Mouse (Mus musculus) layer of hippocampus, adult 11-12 months (tissue): Measurements from ENCODE around the gene Mospd3.

Experiments used
- DNase-seq: peaks from one replicate; pipeline ENCODE4 v3.0.0; 2022; ENCODE audit warnings: low spot score

Gene Mospd3

GRCm38 (mm10) chr5:137574470-137574901, 26.4 kb downstream of the Mospd3 start:
- peak; percentile 45 for DNase-seq

- no peak for DNase-seq
These were observed 29.9 kb downstream of the Mospd3 start for GRCm38 (mm10) chr5:137570691-137571586.

- no peak for DNase-seq
These were observed 30.7 kb downstream of the Mospd3 start for GRCm38 (mm10) chr5:137570181-137570580.

GRCm38 (mm10) chr5:137569665-137570064, 31.2 kb downstream of the Mospd3 start, which contains the start of gene Tfr2:
Gene Tfr2 (plus strand): TSS chr5:137569840.
- DNase-seq, result no peak

GRCm38 (mm10) chr5:137569031-137569430, 31.8 kb downstream of the Mospd3 start:
- DNase-seq, result no peak

- no peak for DNase-seq
These were observed 32.5 kb downstream of the Mospd3 start for GRCm38 (mm10) chr5:137568223-137568798.

GRCm38 (mm10) chr5:137566416-137566815, 34.4 kb downstream of the Mospd3 start:
- no peak for DNase-seq

GRCm38 (mm10) chr5:137565744-137566143, 35.1 kb downstream of the Mospd3 start:
- no peak for DNase-seq

GRCm38 (mm10) chr5:137562965-137563364, 37.9 kb downstream of the Mospd3 start:
- peak; percentile 41 for DNase-seq

GRCm38 (mm10) chr5:137561556-137561955, 39.3 kb downstream of the Mospd3 start:
- no peak for DNase-seq

GRCm38 (mm10) chr5:137553898-137554297, 47.0 kb downstream of the Mospd3 start:
- no peak for DNase-seq

GRCm38 (mm10) chr5:137553411-137553837, 47.4 kb downstream of the Mospd3 start, which contains the start of gene Actl6b:
Gene Actl6b (plus strand): TSS chr5:137553517.
- peak; percentile 87 for DNase-seq

- no peak for DNase-seq
These were observed 47.9 kb downstream of the Mospd3 start for GRCm38 (mm10) chr5:137553000-137553399.

GRCm38 (mm10) chr5:137551119-137551518, 49.7 kb downstream of the Mospd3 start:
- DNase-seq, result no peak

- no peak for DNase-seq
These were observed 51.0 kb downstream of the Mospd3 start for GRCm38 (mm10) chr5:137549840-137550239.
